Mouse (Mus musculus): ENCODE data around the gene Tbc1d22b. TPM values are rescaled to one million over a fixed set of nuclear protein-coding genes. Genes with fewer than 3 reads are reported as not detected.
"Not testable (repeated sequence)": the region's sequence is repeated elsewhere in the genome, so short reads cannot be mapped to it uniquely, and the experiment has no call there.

Tbc1d22b gene
- total RNA-seq, 2 experiments from 2014 or later, result 11.3 to 21.7 TPM

DNA sequence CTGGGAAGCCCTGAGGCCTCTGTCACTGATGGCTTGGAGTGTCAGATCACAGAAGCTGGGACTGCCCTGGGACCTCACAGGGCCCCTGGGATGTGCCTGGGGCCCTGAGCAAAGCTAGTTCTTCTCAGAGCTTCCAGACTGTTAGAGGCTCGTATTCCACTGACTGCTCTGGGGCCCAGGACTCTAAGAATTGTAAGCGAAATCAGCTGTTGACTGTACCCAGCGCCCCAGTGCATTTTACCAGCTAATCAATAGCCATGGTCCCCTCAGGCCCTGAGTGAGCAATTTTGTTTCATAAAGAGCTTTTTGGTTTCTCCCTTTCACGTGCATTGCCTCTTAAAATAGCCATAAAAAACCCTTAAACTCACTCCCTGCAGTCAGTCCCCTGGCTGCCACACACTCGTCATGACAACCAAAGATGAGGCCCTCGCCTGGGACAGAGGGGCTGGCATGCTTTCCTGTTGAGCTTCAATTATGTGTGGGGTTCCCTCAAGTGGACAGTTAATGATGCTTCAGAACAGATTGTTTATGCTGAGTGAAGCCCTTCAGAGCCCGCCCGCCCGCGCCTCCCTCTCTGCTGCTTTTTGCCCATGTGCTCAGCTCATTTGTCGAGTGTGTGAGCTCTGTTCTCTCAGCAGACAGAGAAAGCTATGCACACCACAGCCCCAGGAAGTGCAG, 39.8 kb downstream of the Tbc1d22b start:
- no peak for ATAC-seq (replicated peaks; ENCODE audit: poor library complexity)

DNA sequence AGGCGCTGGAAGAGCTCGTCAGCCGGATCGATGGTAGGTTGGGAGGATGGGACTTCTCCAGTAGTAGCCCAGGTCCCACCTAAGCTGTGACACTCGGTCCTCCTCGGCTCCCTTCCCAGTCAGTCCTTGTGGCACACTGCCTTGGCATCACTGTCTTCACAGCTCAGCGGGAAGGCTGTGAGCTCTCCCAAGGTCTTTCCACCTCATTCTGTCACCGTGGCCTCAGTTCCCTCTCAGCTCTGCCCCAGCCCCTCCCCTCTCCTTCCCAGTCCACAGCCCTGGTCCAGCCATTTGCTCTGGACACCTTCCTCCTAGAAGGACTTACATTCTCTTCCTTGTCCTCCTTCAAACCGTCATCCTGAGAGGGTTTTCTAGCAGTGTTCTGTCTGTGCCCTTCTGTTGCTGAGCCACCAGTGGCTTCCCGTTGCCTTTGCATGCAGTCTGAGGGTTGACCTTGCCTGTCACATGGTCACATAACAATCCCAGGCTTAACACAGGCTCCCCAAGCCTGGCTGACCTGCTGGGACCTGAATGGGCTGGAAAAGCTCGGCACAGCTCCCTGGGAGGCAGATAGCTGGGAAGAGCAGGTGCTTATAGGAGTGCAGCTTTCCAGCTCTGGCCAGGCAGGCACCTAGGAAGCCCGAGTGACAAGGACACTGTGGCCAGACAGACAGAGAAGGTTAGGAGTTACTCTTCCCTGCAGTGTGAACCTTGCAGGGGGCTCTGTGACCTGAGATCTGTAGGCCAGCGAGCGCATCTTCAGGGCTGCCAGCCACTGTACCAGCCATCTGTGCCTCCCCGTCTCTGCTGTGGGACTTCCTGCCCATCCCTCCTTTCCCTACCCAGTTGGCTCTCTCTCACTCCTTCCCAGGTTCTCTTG, 46.5 kb downstream of the Tbc1d22b start:
- no peak for ATAC-seq (replicated peaks; ENCODE audit: poor library complexity)

DNA sequence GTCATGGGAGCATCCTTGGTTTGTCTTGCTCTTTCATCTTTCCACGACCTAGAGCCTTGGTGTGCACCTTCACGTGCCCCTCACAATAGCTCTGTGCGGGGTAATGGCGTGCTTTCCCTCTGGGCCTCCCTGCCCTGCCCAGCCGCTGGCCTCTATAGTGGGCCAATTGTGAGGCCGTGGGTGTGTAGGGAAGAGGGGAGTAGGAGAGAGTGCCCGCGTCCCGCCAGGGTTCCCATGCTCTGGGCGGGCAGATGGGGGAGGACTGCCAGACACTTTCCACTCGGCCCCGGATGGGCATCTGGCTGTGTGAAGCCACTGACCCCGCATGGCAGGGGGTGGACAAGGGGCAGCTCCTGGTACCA, 47.2 kb downstream of the Tbc1d22b start:
- ATAC-seq (replicated peaks; ENCODE audit: poor library complexity), result no peak

- ATAC-seq (replicated peaks; ENCODE audit: poor library complexity), result no peak
These were observed 49.5 kb downstream of the Tbc1d22b start for GRCm38 (mm10) chr17:29599051-29599450.

- no peak for ATAC-seq (replicated peaks; ENCODE audit: poor library complexity)
These were observed 50.0 kb downstream of the Tbc1d22b start for GRCm38 (mm10) chr17:29599537-29599936.

- ATAC-seq (replicated peaks; ENCODE audit: poor library complexity), result peak; percentile 48; the same call in 1 of the 2 replicates
These were observed 51.8 kb downstream of the Tbc1d22b start for GRCm38 (mm10) chr17:29601391-29601790.

DNA sequence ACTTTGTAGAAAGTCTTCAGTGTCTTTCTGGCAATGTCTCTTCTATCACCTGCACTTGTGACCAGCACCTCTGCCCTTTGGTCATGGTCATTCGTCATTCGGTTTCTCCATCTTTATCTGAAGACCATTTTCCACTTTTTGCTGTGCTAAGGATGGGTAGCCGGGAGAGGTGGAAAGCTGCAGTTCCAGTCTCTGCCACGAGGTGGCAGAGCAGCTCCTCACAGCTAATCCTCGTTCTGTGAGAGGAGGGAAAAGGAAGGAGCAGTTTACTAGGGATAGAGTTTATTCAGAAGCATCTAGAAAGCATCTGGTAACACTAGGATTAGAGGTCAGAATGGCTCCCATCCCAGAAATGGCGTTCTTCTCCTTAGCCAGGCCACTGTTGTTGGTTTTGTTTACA, 53.7 kb downstream of the Tbc1d22b start:
- peak; percentile 80 for ATAC-seq (replicated peaks; ENCODE audit: poor library complexity)

DNA sequence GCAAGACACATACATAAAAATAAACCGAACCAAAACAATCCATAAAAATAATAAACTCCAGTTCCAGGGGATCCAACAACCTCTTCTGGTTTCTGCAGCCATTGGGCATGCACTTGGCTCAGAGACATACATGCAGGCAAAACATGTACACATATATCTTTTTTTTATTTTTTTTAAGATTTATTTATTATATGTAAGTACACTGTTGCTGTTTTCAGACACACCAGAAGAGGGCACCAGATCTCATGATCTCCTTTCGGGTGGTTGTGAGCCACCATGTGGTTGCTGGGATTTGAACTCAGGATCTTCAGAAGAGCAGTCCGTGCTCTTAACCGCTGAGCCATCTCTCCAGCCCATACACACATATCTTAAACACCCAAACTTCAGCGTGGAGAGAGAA, 63.9 kb downstream of the Tbc1d22b start:
- not testable (repeated sequence) for ATAC-seq (replicated peaks; ENCODE audit: poor library complexity)

DNA sequence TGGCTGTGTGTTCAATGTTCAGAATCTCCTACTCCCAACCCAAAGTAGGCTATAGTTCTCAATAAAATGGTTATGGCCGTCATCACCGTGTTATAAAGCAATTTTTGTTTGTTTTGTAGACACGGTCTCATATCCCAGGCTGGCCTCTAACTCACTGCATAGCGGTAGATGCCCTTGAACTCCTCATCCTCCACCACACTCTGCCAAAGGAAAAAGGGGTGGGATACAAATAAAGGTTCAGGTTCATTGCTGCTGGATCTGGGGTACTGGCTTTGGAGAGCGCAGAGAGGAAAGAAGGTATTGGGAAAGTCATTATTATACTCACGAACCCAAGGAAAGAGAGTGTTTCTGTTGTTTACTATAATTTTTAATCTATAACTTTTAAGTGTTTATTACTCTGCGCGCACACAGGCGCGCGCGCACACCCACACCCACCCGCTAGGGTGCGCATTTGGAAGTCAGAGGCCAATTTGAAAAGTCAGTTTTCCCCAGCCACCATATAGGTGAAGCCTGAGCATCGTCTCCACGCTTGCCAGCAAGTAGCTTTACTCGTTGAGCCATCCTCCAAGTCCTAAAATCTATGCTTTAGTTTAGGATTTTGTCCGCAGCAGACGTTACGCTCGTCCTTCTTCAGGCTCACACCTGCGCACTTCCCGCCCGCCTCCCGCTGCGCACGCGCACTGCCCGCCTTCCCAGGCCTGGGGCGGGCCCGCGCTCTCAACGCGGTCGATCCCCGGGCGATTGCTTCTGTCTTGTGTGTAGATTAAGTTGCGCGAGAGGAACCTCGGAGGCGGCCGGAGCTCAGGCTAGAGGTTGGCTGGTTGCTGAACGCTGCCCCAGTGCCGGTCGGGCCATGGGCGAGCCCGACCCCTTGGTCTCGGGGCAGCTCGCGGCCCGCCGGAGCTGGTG, 64.8 kb downstream of the Tbc1d22b start, which contains the start of the genes Rnf8 and Gm28043:
Gene Rnf8 (plus strand): TSS at position 676 of the 909 bp plus-strand sequence.
Gene Gm28043 (plus strand): TSS at position 762 of the 909 bp plus-strand sequence.
- ATAC-seq (replicated peaks; ENCODE audit: poor library complexity), result peak; percentile 96

DNA sequence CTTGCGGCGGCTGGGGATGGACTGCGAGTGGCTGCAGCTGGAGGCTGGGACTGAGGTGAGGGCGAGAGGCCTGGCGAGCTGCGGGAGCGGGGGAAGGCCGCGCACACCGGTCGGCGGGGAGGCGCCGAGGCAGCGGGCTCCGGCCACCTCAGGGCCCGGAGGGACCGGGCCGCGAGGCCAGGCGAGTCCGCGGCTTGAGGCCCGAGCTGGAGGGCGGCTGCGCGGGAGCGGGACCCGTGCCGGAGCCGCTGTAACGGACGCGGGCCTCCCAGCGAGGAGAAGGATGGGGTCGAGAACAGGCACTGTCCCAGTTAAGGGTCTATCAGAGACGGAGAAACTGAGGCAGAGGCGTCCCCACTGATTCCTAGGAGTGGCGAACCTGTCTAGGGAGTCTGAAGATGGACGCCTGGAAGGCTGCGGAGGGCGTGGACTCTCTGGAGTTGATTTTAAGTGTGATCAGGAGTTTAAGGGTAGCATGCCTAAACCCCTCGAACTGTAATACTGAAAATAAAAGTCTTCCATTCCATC, 65.5 kb downstream of the Tbc1d22b start:
- ATAC-seq (replicated peaks; ENCODE audit: poor library complexity), result peak; percentile 11; the same call in 1 of the 2 replicates

DNA sequence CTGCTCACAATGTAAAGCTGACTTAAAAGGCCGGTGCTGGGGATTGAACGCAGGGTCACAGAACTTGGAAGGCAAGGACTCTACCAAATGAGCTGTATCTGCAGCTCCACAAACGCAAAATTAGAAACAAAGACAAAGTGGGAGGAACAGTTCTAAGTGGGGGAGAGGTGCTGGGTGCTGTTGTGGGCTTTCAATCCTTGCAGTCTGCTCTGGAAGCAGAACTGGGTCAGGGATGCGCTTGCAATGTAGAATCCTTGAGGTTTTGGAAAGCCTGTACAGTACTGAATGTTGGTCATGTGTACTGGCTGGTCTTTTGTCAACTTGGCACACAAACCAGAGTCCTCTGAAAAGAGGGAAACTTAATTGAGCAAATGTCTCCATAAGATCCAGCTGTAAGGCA, 66.0 kb downstream of the Tbc1d22b start:
- ATAC-seq (replicated peaks; ENCODE audit: poor library complexity), result no peak

GRCm38 (mm10) chr17:29619231-29619630, 69.6 kb downstream of the Tbc1d22b start:
- no peak for ATAC-seq (replicated peaks; ENCODE audit: poor library complexity)

DNA sequence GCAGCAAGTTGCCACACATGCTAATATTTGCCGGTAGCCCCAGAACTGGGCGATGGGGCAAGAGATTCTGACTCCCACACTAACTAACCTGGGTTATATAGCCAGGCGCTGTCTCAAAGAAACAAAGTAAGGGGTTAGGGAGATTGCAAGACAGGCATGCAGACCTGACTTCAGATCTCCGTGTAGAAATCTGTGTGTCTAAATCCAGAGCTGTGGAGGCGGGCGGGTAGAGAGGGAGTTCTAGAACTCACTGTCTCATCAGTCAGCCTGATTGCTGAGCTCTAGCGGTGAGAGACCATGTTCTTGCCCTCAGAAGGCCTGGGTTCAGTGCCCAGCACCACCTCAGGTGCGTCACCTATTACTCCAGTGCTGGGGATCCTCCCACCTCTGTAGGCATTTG, 73.9 kb downstream of the Tbc1d22b start:
- ATAC-seq (replicated peaks; ENCODE audit: poor library complexity), result no peak

DNA sequence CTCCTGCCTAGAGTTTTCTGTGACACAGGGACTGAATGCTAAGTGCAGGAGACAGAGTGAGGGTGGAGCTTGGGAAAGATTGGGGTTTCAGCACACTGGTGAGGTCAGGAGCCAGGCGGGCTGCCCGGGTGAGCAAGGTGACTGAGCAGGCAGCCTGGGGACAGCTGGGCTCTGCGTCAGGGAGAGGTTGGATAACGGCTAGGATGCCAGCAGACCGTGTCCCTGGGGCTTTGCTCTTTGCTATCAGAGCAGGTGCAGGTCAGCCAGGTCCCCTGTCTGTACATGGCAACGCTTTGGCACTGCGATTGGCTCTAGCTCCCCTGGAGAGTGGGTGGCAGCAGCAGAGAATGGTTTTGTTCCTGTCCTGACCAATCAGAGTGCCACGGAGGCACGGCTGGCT, 77.7 kb downstream of the Tbc1d22b start:
- no peak for ATAC-seq (replicated peaks; ENCODE audit: poor library complexity)

DNA sequence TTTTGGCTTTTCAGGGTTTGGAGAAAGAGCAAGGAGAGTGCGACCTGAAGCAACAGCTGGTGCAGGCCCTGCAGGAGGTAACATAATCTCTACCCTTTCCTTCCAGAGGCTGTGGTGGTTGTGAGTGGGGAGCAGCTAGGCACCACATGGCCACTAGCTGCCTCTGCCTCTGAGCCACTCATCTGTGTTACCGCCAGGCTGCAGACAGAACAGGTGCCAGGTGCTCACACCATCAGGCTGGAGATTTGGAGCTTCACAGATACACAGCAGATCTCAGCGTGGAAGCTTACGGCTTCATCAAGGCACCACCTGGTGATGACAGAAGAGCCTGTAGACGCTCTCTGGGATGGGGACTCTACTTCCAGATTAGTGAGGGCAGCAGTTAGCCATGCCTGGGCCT, 79.4 kb downstream of the Tbc1d22b start:
- no peak for ATAC-seq (replicated peaks; ENCODE audit: poor library complexity)

- ATAC-seq (replicated peaks; ENCODE audit: poor library complexity), result peak; percentile 50; the same call in 1 of the 2 replicates
These were observed 80.0 kb downstream of the Tbc1d22b start for GRCm38 (mm10) chr17:29629620-29630019.

- no peak for ATAC-seq (replicated peaks; ENCODE audit: poor library complexity)
These were observed 82.7 kb downstream of the Tbc1d22b start for GRCm38 (mm10) chr17:29632312-29632711.

DNA sequence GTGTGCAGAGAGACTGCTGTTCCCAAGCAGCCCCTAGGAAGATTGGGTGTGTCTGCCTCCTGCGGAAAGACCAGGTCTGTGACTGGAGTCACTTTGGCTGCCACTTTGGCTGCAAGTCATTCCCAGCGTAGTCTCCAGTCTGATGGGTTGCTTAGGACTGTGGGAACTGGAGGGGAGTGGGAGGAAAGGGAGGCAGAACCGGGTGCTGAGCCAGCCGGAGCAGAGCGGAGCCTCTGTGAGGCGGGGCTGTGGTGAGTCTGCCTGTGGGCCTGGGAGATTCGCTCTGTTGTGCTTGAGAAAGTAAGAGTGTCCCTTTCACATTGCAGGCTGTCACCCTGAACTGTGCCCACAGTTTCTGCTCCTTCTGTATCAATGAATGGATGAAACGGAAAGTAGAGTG, 85.9 kb downstream of the Tbc1d22b start:
- ATAC-seq (replicated peaks; ENCODE audit: poor library complexity), result no peak

DNA sequence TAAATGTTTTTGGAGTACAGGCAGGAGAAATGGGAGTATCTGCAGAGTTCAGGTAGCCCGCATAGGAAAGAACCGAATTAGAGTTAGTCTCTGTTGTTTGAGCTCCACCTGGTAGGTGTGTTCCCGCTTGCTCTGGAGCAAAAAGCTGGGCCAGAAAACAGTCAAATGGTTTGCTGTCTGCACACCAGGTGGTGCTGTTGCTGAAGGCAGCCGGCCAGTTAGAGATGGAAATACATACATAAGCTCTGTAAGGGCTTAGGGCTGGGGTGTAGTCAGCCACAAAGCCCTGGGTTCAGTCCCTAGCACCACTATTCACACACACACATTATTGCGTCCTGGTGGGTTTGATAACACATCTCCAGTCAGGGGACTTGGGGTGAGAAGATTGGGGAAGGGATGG, 86.5 kb downstream of the Tbc1d22b start:
- ATAC-seq (replicated peaks; ENCODE audit: poor library complexity), result peak; percentile 59

DNA sequence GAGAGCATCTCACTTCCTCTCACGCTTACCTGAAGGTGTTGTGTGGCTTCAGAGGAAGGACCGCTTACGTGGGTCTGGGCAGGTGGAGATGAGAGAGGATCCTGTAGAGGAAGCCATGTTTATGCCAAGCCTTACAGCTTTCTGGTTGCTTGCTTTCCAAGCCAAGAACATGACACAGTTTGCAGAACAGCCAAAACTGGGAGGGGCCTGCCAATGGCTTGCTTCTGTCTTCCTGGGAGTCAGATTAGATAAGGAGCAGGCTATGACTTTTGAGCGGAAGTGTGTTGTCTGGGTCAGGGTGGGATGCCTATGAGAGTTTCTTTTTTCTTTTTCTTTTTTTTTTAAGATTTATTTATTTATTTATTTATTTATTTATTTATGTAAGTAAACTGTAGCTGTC, 87.8 kb downstream of the Tbc1d22b start:
- peak; percentile 43; the same call in 1 of the 2 replicates for ATAC-seq (replicated peaks; ENCODE audit: poor library complexity)

DNA sequence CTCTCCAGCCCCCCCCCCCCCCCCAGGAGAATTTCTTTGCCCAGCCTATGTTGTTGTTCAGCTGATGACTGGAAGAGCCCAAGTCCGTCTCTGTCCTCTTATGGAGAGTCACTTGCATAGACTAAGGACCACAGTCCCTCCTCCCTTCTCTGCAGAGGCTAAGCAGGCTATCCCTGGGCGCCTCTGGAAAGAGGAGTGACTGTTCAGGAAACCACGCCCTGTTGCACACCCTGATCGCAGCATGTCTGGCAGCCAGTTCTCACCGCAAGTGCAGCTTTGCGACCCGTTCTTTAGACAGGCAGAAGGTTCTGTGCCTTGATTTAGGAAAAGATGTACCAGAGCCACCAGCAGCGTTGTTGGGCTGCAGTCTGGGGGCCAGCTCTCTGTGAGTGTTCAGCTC, 88.3 kb downstream of the Tbc1d22b start:
- peak; percentile 93 for ATAC-seq (replicated peaks; ENCODE audit: poor library complexity)

All from megakaryocyte progenitor cell, adult 5-6 weeks (primary cell).